20 mouse cellular contexts compared by ENCODE assay signal in the genomic region with DNA sequence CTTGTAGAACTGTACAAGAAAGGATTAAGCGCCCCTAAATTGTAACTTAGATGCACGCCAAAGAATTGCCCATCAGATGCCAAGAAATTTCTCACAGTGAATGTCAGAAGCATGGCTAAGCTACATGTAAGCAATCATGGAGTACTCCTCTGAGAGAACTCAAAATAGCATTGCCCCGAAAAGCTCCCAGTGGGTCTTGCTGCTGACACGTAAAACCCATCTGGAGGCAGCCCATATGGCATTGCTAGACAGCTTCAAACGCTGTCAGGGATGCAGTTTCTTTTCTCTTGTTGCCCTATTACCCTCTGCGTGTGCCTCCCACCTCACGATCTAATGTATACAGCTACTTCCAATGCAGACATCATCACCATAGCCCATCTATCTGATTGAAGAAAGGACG. TPM values are rescaled to one million over a fixed set of nuclear protein-coding genes. Genes with fewer than 3 reads are reported as not detected.
DNase-seq lines count a peak whose midpoint lies in the region; ATAC-seq and TF ChIP-seq lines count a peak whose summit lies in the region.
"Had no signal": no experiment of that assay in that cellular context is flagged by ENCODE, and none has a peak within 500 bp of the region (broad histone marks: within the 10 kb centered on the region; RNA-seq: fewer than 3 reads in every experiment).

No protein-coding gene starts in this region.

- no peaks in the 10 kb centered on the region for H3K4me1 ChIP-seq in hindbrain, embryonic 14.5 days (replicated peaks; ENCODE audit: control insufficient read depth, insufficient read depth, low read length)
- H3K4me1 ChIP-seq in hindbrain, embryonic 12.5 days: no peaks in the 10 kb centered on the region
- H3K4me1 ChIP-seq: midbrain, embryonic 12.5 days had no signal

- H3K9me3 ChIP-seq in hindbrain, embryonic 14.5 days (ENCODE audit: control insufficient read depth, low read length): no peaks in the 10 kb centered on the region
- H3K9me3 ChIP-seq in hindbrain, embryonic 12.5 days (replicated peaks): no peaks in the 10 kb centered on the region
- H3K9me3 ChIP-seq: G1E; limb, embryonic 13.5 days had no signal

- H3K27me3 ChIP-seq in hindbrain, embryonic 14.5 days (ENCODE audit: control insufficient read depth, insufficient read depth, low read length): no peaks in the 10 kb centered on the region
- no peaks in the 10 kb centered on the region for H3K27me3 ChIP-seq in hindbrain, embryonic 12.5 days
- H3K27me3 ChIP-seq: limb, embryonic 13.5 days; midbrain, embryonic 12.5 days had no signal

- H3K4me2 ChIP-seq in hindbrain, embryonic 14.5 days (replicated peaks): no peak overlapping the region
- no peak overlapping the region for H3K4me2 ChIP-seq in hindbrain, embryonic 12.5 days (replicated peaks)
- H3K4me2 ChIP-seq: limb, embryonic 13.5 days; midbrain, embryonic 12.5 days had no signal

- TF ChIP-seq CTCF in gastrocnemius, adult 2 months (IDR thresholded peaks at IDR 0.05): no peak

- H3K4me3 ChIP-seq in gastrocnemius, adult 2 months: no peak overlapping the region
- no peak overlapping the region for H3K4me3 ChIP-seq in hindbrain, embryonic 14.5 days (replicated peaks; ENCODE audit: low read length)
- H3K4me3 ChIP-seq in hindbrain, embryonic 12.5 days: no peak overlapping the region
- H3K4me3 ChIP-seq: limb, embryonic 13.5 days; midbrain, embryonic 12.5 days; myocyte had no signal

- no peaks in the 10 kb centered on the region for H3K36me3 ChIP-seq in hindbrain, embryonic 14.5 days (replicated peaks; ENCODE audit: control insufficient read depth, insufficient read depth)
- H3K36me3 ChIP-seq in hindbrain, embryonic 12.5 days: no peaks in the 10 kb centered on the region
- H3K36me3 ChIP-seq: G1E; limb, embryonic 13.5 days; midbrain, embryonic 12.5 days had no signal

- ATAC-seq in cerebellum, adult (ENCODE audit: insufficient number of reproducible peaks, low FRiP score, low TSS enrichment): no peak
- ATAC-seq in hindbrain, embryonic 14.5 days (ENCODE audit: low FRiP score): no peak
- ATAC-seq in hindbrain, embryonic 12.5 days (ENCODE audit: low FRiP score): no peak
- ATAC-seq: CD4-positive, CD25-positive, alpha-beta regulatory T cell, adult 4 months had no signal

- 70% methylated on average over 8 of the region's 8 CpGs for WGBS in hindbrain, embryonic 14.5 days
- 77% methylated on average over 8 of the region's 8 CpGs for WGBS in hindbrain, embryonic 12.5 days

- intact Hi-C loops in gastrocnemius, adult 2 months (cut with DNase I): no loop called here
- intact Hi-C loops in gastrocnemius, postnatal 14 days (cut with DNase I; ENCODE audit: low total_unique reads): no loop called here

- DNase-seq in cerebellum, postnatal 10 days: peak; percentile 5 to 20
- DNase-seq in gastrocnemius, adult 2 months: peak; percentile 28
- no peak for DNase-seq in gastrocnemius, postnatal 14 days
- DNase-seq in hindbrain, embryonic 14.5 days (ENCODE audit: low spot score): peak; percentile 27
- DNase-seq in brain, adult 2 months (ENCODE audit: low read depth, low spot score): peak; percentile 34
- no peak for DNase-seq in thymus, postnatal 14 days
- DNase-seq: adrenal gland, postnatal 36 days; cerebellum, adult 9-11 months; kidney, adult 9 months; kidney, postnatal 36 days; retina, postnatal 1 day had no signal

- H3K27ac ChIP-seq in gastrocnemius, adult 2 months: no peak overlapping the region; the same call in 1 of the 2 replicates
- no peak overlapping the region for H3K27ac ChIP-seq in hindbrain, embryonic 14.5 days
- no peak overlapping the region for H3K27ac ChIP-seq in hindbrain, embryonic 12.5 days
- H3K27ac ChIP-seq: limb, embryonic 13.5 days; liver, embryonic 14.5 days; midbrain, embryonic 12.5 days had no signal

- no peak overlapping the region for H3K9ac ChIP-seq in hindbrain, embryonic 14.5 days
- no peak overlapping the region for H3K9ac ChIP-seq in hindbrain, embryonic 12.5 days
- H3K9ac ChIP-seq: limb, embryonic 13.5 days; liver, embryonic 14.5 days; midbrain, embryonic 12.5 days had no signal

RNA-seq across cellular contexts. Expression of gene Fam189a2, which starts 28.0 kb away (rescaled TPM):
- 10 to 100 TPM; 17.5 to 24.8 TPM for total RNA-seq in gastrocnemius, adult 2 months (2021)
- total RNA-seq in gastrocnemius, postnatal 14 days (2021): 10 to 100 TPM; 22.3 to 25.9 TPM
- 2.7 and 2.8 TPM in 2 replicates for polyA plus RNA-seq in hindbrain, embryonic 14.5 days (2014; fragmentation: Nextera tagmentation; extraction: Ambion mirVana)
- 0.57 and 0.88 TPM in 2 replicates for polyA plus RNA-seq in hindbrain, embryonic 12.5 days (2016; fragmentation: Nextera tagmentation; extraction: Ambion mirVana)
- total RNA-seq: granulocyte monocyte progenitor cell, adult 5-6 weeks had no signal
- polyA plus RNA-seq: CD4-positive, CD25-positive, alpha-beta regulatory T cell, adult 4 months; G1E had no signal

Comparison
In these comparisons a context has a peak if more than half of its experiments do, and no peak if none do; other contexts are left out.
1. DNase-seq: peak in cerebellum, postnatal 10 days (2 of 2), gastrocnemius, adult 2 months (single experiment), hindbrain, embryonic 14.5 days (single experiment) and brain, adult 2 months (single experiment); none in gastrocnemius, postnatal 14 days (single experiment) and thymus, postnatal 14 days (single experiment).